Mouse (Mus musculus) cerebellum, postnatal 10 days (tissue): ENCODE measurements around the gene Got1.

Experiments used
- DNase-seq, 2 experiments: peaks; one replicate each; pipeline ENCODE4 v3.0.0; 2021; ENCODE audit warnings: mixed read lengths in 2 of 2

Gene Got1

GRCm38 (mm10) chr19:43478891-43479290 is 45.5 kb downstream of the Got1 start:
- peak; percentile 90 to 95 for DNase-seq

DNA sequence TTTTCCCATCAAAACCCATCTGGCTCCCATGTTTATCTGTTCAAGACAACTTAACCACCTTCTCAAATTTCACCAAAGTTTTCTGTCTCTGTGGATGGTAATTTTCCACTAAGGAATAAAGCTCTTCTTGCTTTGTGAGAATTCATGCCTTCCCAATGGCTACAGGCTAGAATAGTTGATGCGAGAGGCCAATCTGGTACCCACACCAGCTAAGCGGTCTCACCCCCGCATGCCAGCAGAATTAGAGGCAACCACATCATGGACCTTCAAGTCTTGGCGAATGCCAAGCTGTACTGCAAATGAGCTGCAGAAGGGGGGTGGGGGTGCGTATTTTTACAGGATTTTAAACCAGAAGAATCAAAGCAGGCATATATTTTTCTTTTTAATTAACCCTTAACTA is 47.0 kb downstream of the Got1 start:
- DNase-seq, result no peak

- no peak for DNase-seq
Observed at GRCm38 (mm10) chr19:43476063-43476462, 48.3 kb downstream of the Got1 start.

DNA sequence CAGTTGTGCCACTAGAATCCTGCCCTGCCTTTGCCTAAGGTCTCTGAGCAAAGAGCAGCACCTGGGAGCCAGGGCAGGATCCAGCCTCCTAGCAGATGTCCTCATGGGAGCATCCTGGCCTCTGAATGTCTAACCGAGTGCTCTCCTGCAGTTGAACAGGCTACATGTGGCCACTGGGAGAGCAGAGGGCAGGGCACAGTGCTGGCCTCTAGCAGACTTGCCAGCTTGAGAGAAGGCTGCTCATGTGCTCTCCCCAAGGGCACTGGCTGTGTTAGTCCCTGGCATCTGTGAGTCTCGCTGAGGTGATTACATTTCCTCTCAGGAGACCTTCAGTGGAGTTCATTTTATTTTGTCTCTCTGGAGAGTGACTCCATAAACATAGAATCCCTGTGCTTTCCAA is 48.8 kb downstream of the Got1 start:
- no peak for DNase-seq

DNA sequence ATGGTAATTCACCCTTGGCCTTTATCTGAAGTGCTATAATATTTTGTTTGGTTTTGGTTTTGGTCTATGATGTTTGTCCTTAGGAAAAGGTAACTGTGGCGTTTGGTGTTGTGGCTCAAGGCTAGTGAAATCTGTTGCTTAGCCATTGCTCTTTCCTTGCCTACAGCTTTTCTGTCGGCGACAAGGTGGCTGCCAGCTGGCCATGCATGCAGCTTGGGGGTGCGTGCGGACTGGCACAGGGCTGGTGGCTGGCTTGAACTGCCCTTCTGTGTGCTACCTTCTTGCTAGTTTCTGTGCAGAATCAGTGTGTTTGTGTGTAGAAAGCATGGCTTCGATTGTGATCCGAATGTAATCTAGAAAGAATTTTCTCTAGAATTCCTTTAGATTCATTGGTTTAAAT is 51.6 kb downstream of the Got1 start:
- peak; percentile 86 to 90 for DNase-seq

DNA sequence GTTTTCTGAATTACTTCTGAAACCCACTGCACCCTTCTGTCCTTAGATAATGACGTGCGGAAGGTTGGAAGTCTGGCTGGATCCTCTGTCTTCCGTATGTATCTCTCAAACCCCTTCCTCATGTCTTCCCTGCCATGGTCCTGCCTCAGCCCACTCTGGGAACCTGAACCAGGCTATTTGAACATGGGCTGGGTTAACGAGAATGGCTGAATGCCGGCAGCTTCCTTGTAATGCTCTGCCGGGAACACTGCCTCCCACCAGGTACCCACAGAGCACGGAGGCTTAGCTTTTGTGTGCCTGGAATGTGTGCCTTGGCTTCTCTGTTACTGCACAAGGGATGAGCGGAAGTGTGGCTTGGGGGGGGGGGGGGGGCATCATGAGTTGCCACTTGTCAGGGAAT is 52.1 kb downstream of the Got1 start:
- DNase-seq, result no peak

DNA sequence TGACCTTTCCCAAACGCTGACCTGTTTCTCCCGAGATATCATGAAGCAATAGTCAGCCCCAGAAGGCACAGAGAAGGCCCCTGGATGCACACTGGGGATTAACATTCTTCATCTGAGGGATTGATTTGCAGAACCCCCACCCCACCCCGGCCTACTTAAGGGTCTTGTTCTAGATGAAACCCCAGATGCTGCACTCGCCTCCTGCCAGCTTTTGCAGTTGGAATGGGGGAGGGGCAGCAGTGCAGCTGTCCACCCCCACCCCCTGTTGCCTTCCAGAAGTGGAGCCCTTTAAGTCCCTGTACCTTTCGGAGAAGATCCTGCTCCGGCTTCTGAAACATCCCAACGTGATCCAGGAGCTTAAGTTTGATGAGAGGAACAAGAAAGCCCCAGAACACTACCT is 55.1 kb downstream of the Got1 start:
- DNase-seq, result peak in 1 of 2 experiments; percentile 47

DNA sequence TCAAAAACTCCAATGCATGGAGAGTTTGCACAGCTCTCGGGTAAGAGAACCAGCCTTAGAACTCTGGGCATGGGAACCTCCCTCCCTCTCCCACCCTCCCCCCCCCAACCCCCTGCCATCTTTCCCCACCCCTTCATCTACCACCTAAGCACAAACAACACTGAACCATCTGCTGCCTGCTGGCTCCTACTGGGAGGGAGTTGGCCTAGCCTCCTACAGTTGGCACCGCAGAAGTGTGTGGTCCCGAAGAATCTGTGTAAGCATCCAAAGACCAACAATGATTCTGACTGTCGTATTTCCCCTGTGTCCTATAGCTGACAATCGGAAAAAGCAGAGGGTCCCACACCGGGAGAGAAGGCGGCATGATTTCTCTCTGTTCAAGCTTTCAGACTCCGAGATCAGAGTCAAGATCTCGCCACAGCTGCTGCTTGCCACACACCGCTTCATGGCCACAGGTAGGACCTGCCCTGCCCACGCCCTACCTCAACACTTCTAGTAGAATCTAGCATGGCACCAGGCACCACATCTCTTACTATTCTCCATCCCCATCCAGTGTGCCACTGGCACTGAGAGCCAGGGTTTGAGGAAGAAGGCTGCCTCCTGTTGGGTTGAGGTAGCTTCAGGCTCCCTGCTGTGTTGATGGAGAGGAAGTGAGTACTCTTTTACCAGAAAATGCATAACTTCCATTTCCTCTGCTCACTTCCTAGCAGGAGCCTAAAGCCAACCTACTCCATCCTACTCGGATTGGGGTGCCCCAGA is 56.3 kb downstream of the Got1 start:
- peak; percentile 74 to 87 for DNase-seq

DNA sequence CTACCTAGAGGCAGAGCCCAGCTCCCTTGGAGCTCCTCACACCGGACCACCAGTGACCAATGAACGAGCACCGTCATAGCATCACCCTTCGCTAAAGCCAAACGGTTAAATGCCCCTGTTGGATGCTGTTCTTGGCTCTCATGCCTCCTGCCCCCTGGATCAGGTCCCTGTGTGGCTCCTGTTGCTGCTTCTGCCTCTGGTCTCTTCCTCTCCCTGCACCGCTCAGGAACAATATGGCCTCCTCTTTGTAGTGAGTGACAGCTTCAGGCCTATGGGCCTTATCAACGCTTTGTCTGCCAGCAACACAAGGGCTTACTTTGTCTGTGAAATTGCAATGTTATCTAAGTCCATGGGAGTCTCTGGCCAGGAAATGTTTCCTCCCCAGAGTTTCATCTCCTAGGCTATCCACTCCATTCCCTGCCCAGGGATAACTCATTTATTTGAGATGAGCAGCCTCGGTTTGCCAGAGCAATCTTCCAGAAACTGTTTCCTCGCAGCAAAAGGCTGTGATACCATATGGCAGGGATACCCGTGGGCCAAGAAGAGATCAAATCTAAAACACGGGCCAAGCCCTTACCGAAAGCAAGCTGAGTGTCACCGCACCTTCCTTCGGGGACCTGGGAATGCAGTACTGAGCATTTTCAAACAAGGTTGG is 58.7 kb downstream of the Got1 start:
- DNase-seq, result peak; percentile 81 to 86

DNA sequence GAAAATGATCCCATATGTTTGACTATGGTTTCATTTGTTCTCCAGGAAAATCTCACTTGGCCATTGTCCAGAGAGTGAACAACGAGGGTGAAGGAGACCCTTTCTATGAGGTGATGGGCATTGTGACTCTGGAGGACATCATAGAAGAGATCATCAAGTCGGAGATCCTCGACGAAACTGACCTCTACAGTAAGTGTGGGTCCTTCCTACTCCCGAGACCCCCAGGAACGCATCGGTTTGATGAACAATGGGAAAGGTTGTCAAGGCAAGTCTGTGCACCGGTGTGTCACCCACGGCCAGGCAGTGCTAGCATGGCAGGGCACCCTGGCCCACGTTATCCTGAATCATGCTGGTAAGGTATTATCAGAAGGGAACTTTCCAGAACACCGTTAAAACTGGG is 59.3 kb downstream of the Got1 start:
- DNase-seq, result no peak

- no peak for DNase-seq
Observed at GRCm38 (mm10) chr19:43464294-43464687, 60.1 kb downstream of the Got1 start.

GRCm38 (mm10) chr19:43463546-43464293 is 60.7 kb downstream of the Got1 start:
- no peak for DNase-seq

- DNase-seq, result no peak
Observed at GRCm38 (mm10) chr19:43462141-43462540, 62.3 kb downstream of the Got1 start.

DNA sequence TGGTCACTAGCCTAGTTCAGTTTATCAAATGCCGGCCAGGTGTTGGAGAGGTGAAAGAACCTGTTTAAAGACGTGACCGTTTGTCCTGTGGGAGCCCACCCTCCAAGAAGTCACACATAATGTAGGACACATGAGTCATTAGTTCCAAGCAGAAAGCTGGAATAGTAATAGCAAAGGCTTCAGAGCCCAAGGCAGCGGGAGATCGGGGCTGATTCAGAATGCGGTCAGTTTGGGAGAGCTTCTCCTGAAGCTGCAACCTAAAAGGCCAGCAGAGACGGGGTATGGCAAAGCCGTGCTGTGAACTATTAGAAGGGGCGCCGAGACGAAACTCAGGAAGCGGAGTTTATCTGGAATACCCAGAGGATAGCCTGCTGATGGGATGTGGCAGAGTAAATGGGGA is 63.9 kb downstream of the Got1 start:
- DNase-seq, result no peak

DNA sequence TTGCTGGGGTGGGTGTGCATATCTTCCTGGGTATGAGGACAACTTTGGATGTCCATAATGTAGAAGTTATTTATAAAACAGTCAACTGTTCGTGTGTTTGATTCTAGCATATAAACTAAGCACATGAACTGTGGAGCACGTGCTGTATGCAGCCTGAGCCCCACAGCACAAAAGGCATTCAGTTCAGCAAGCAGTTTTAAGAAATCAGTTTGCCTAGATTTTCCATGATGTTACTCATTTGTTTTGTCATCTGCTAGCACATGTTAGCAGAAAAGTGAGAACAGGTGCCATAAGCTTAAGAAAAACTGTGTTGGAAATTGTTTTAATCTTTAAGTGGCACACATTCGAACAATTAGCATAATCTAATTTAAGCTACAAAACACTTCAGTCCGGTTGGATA is 64.5 kb downstream of the Got1 start:
- no peak for DNase-seq

DNA sequence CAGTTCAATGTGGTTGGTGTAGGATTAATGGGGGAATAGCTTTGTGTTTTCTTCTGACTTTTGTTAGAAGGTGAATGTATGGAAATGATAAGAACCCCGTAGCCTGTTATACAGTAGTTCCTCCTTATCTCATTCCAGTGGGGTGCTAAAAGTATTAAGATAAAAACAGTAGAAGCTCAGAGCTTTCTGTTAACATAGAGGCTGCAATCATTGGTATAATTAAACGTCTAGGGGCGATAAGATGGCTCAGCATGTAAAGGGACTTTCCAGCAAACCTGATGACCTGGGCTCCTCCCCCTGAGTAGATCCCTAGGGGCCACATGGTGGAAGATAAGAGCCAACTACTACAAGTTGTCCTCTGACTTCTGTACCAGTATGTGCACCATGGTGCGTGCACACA is 71.4 kb downstream of the Got1 start:
- no peak for DNase-seq

GRCm38 (mm10) chr19:43452176-43452575 is 72.2 kb downstream of the Got1 start:
- DNase-seq, result no peak

DNA sequence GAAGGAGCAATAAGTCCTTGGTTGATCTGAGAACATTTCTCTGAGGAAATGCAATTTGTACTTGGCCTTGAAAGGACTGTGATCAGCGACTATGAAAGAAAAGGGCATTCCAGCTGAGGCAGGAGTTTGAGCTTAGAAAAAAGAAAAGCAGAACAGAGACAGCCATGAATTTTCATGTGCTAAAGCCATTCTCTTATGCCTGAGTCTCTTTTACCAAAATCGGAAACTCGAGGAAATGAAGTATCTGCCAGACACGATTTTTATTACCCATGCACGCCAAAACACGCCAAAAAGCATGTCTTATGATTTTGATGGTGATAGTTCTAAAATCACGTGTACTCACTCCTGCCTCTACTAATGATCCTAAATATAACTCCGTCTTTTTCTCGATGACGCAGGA is 72.8 kb downstream of the Got1 start:
- no peak for DNase-seq
